Mouse (Mus musculus): ENCODE data around the gene Ccdc97. TPM values are rescaled to one million over a fixed set of nuclear protein-coding genes. Genes with fewer than 3 reads are reported as not detected.
A peak's percentile ranks its signal among the peaks of the same experiment; 100 is the strongest.

The Ccdc97 gene
- polyA plus RNA-seq, 1 experiment from 2014 or later = 35.9 TPM

GRCm38 (mm10) chr7:25717478-25717877, 1.4 kb downstream of the Ccdc97 start:
- Histone ChIP-seq H3K36me3 (peaks cover 57% of the 10 kb centered on the region), H3K27ac (no peak overlapping the region), H3K4me2 (replicated peaks) (peak overlapping the region; percentile 95), H3K27me3 (no peaks in the 10 kb centered on the region), H3K9ac (replicated peaks) (0 out of 2 replicates have a peak overlapping the region, but pooled peaks have one; percentile 10), H3K4me1 (replicated peaks) (peaks cover 22% of the 10 kb centered on the region), H3K4me3 (replicated peaks) (peak overlapping the region; percentile 62), H3K9me3 (no peaks in the 10 kb centered on the region)
- 86% methylated on average over 3 of the region's 3 CpGs for WGBS
- no peak for ATAC-seq

- no peak overlapping the region for H3K4me2 ChIP-seq (replicated peaks)
- no peak overlapping the region for H3K27ac ChIP-seq
- H3K36me3 ChIP-seq = peaks cover 54% of the 10 kb centered on the region
- H3K27me3 ChIP-seq = no peaks in the 10 kb centered on the region
- H3K4me3 ChIP-seq (replicated peaks) = no peak overlapping the region
- H3K9me3 ChIP-seq = no peaks in the 10 kb centered on the region
- H3K9ac ChIP-seq (replicated peaks) = no peak overlapping the region
- H3K4me1 ChIP-seq (replicated peaks) = peaks cover 36% of the 10 kb centered on the region
- 95% methylated on average over 22 of the region's 22 CpGs for WGBS
- ATAC-seq = no peak
Measured at GRCm38 (mm10) chr7:25715731-25716271, 3.1 kb downstream of the Ccdc97 start.

- H3K27ac ChIP-seq = no peak overlapping the region
- no peak overlapping the region for H3K4me2 ChIP-seq (replicated peaks)
- H3K4me3 ChIP-seq (replicated peaks) = no peak overlapping the region
- peaks cover 47% of the 10 kb centered on the region for H3K36me3 ChIP-seq
- H3K9ac ChIP-seq (replicated peaks) = no peak overlapping the region
- peaks cover 46% of the 10 kb centered on the region for H3K4me1 ChIP-seq (replicated peaks)
- no peaks in the 10 kb centered on the region for H3K9me3 ChIP-seq
- no peak for ATAC-seq
- WGBS = 92% methylated on average over 8 of the region's 8 CpGs
- no peaks in the 10 kb centered on the region for H3K27me3 ChIP-seq
Measured at GRCm38 (mm10) chr7:25714581-25714980, 4.3 kb downstream of the Ccdc97 start.

- 92% methylated on average over 9 of the region's 9 CpGs for WGBS
- Histone ChIP-seq H3K4me2 (replicated peaks) (no peak overlapping the region), H3K4me1 (replicated peaks) (peaks cover 35% of the 10 kb centered on the region), H3K27ac (no peak overlapping the region), H3K4me3 (replicated peaks) (no peak overlapping the region), H3K36me3 (peaks cover 47% of the 10 kb centered on the region), H3K9me3 (no peaks in the 10 kb centered on the region), H3K27me3 (no peaks in the 10 kb centered on the region), H3K9ac (replicated peaks) (no peak overlapping the region)
- no peak for ATAC-seq
Measured at GRCm38 (mm10) chr7:25712801-25713200, 6.1 kb downstream of the Ccdc97 start.

GRCm38 (mm10) chr7:25711731-25712197, 7.1 kb downstream of the Ccdc97 start:
- Histone ChIP-seq H3K27me3 (no peaks in the 10 kb centered on the region), H3K4me1 (replicated peaks) (peaks cover 26% of the 10 kb centered on the region), H3K36me3 (peaks cover 47% of the 10 kb centered on the region), H3K4me2 (replicated peaks) (no peak overlapping the region), H3K4me3 (replicated peaks) (no peak overlapping the region), H3K9me3 (no peaks in the 10 kb centered on the region), H3K9ac (replicated peaks) (no peak overlapping the region; the same call in 1 of the 2 replicates), H3K27ac (0 out of 2 replicates have a peak overlapping the region, but pooled peaks have one; percentile 15)
- WGBS = 36% methylated on average over 7 of the region's 7 CpGs
- 0 out of 2 replicates have a peak, but pooled peaks have one; percentile 16 for ATAC-seq

- H3K4me2 ChIP-seq (replicated peaks) = no peak overlapping the region
- 0 out of 2 replicates have a peak overlapping the region, but pooled peaks have one; percentile 15 for H3K27ac ChIP-seq
- WGBS = 78% methylated on average over 5 of the region's 5 CpGs
Measured at GRCm38 (mm10) chr7:25711165-25711564, 7.7 kb downstream of the Ccdc97 start.

GRCm38 (mm10) chr7:25710519-25711130, 8.3 kb downstream of the Ccdc97 start:
- Histone ChIP-seq H3K9ac (replicated peaks) (peak overlapping the region; percentile 58), H3K4me2 (replicated peaks) (peak overlapping the region; percentile 13; the same call in 1 of the 2 replicates), H3K27ac (no peak overlapping the region), H3K4me3 (replicated peaks) (no peak overlapping the region), H3K27me3 (no peaks in the 10 kb centered on the region), H3K9me3 (no peaks in the 10 kb centered on the region), H3K36me3 (peaks cover 42% of the 10 kb centered on the region), H3K4me1 (replicated peaks) (peaks cover 26% of the 10 kb centered on the region)
- WGBS = 5% methylated on average over 7 of the region's 7 CpGs
- ATAC-seq = peak; percentile 35

More at GRCm38 (mm10) chr7:25711165-25711564, 7.7 kb downstream of the Ccdc97 start:
- peaks cover 26% of the 10 kb centered on the region for H3K4me1 ChIP-seq (replicated peaks)
- no peak overlapping the region for H3K4me3 ChIP-seq (replicated peaks)
- H3K9me3 ChIP-seq = no peaks in the 10 kb centered on the region
- ATAC-seq = peak; percentile 18; the same call in 1 of the 2 replicates
- H3K36me3 ChIP-seq = peaks cover 47% of the 10 kb centered on the region
- no peak overlapping the region for H3K9ac ChIP-seq (replicated peaks)
- H3K27me3 ChIP-seq = no peaks in the 10 kb centered on the region

- H3K9ac ChIP-seq (replicated peaks) = peak overlapping the region; percentile 58; the same call in 1 of the 2 replicates
- H3K27ac ChIP-seq = no peak overlapping the region
- WGBS = 18% methylated on average over 12 of the region's 12 CpGs
- peaks cover 6% of the 10 kb centered on the region for H3K27me3 ChIP-seq
- peaks cover 35% of the 10 kb centered on the region for H3K36me3 ChIP-seq
- 0 out of 2 replicates have a peak overlapping the region, but pooled peaks have one; percentile 13 for H3K4me2 ChIP-seq (replicated peaks)
- H3K9me3 ChIP-seq = no peaks in the 10 kb centered on the region
- no peak overlapping the region for H3K4me3 ChIP-seq (replicated peaks)
- H3K4me1 ChIP-seq (replicated peaks) = peaks cover 29% of the 10 kb centered on the region
- ATAC-seq = peak; percentile 18; the same call in 1 of the 2 replicates
Measured at GRCm38 (mm10) chr7:25709961-25710360, 8.9 kb downstream of the Ccdc97 start.

GRCm38 (mm10) chr7:25707581-25708292, 11.2 kb downstream of the Ccdc97 start:
- 68% methylated on average over 15 of the region's 15 CpGs for WGBS
- Histone ChIP-seq H3K9me3 (no peaks in the 10 kb centered on the region), H3K36me3 (peaks cover 13% of the 10 kb centered on the region), H3K27me3 (peaks cover 15% of the 10 kb centered on the region), H3K27ac (peak overlapping the region; percentile 35), H3K4me3 (replicated peaks) (no peak overlapping the region), H3K4me2 (replicated peaks) (no peak overlapping the region), H3K9ac (replicated peaks) (no peak overlapping the region), H3K4me1 (replicated peaks) (peaks cover 41% of the 10 kb centered on the region)
- ATAC-seq = no peak

GRCm38 (mm10) chr7:25706578-25707170, 12.2 kb downstream of the Ccdc97 start:
- ATAC-seq = no peak
- H3K27me3 ChIP-seq = peaks cover 15% of the 10 kb centered on the region
- 66% methylated on average over 7 of the region's 7 CpGs for WGBS

GRCm38 (mm10) chr7:25705801-25706251, 13.1 kb downstream of the Ccdc97 start:
- H3K9ac ChIP-seq (replicated peaks) = no peak overlapping the region
- no peaks in the 10 kb centered on the region for H3K36me3 ChIP-seq
- H3K9me3 ChIP-seq = no peaks in the 10 kb centered on the region
- no peak for ATAC-seq
- no peak overlapping the region for H3K27ac ChIP-seq
- WGBS = 72% methylated on average over 6 of the region's 6 CpGs
- H3K4me2 ChIP-seq (replicated peaks) = no peak overlapping the region
- H3K27me3 ChIP-seq = peaks cover 15% of the 10 kb centered on the region
- H3K4me1 ChIP-seq (replicated peaks) = peaks cover 28% of the 10 kb centered on the region
- H3K4me3 ChIP-seq (replicated peaks) = no peak overlapping the region

More at GRCm38 (mm10) chr7:25706578-25707170, 12.2 kb downstream of the Ccdc97 start:
- Histone ChIP-seq H3K9me3 (no peaks in the 10 kb centered on the region), H3K4me2 (replicated peaks) (no peak overlapping the region), H3K36me3 (peaks cover 3% of the 10 kb centered on the region; the same call in 1 of the 2 replicates), H3K4me3 (replicated peaks) (no peak overlapping the region), H3K9ac (replicated peaks) (no peak overlapping the region), H3K27ac (no peak overlapping the region), H3K4me1 (replicated peaks) (peaks cover 36% of the 10 kb centered on the region)
